Mouse (Mus musculus): Measurements from ENCODE around the gene Camk1d.

The Camk1d gene

GRCm38 (mm10) chr2:5661946-5662345 lies 52.4 kb downstream of the Camk1d start:
- DNase-seq (ENCODE audit: low spot score) = no peak

DNA sequence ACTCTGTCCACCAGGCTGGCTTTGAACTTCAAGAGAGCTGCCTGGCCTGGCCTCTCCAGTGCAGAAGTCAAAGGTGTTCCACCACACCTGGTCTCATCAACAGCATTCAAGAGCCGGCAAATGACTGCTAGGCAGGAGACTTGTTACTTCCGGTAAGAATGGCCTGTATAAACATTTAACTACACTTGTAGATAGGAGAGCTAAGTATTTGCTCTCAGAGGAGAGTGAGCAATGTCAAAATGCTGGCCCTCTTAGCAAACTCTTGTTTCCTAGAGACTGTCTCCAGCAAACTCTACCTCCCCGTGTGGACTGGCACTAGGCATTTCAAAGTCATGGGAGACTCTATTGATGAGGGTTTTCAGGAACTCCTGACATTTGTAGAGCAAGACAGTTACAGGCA lies 56.3 kb downstream of the Camk1d start:
- no peak for DNase-seq (ENCODE audit: low spot score)

GRCm38 (mm10) chr2:5656326-5656725 lies 58.0 kb downstream of the Camk1d start:
- DNase-seq (ENCODE audit: low spot score) = no peak

DNA sequence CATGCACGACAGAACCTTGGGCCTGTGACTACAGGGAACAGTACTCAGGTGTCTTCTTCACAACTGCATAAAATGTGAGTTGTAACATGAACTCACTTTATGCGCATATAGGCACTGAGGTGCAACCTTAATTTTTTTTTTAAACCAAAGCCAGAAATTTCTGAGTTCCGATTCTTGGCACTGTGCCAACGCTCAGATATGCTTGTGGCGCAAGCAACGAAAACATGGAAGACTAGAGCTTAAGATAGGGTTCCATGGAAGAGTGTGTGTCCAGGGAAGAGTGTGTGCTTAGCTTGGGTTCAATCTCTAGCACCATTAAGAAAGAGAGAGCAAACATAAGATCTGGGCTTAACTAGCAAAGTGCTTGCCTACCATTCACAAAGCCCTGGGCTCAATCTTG lies 62.2 kb downstream of the Camk1d start:
- DNase-seq (ENCODE audit: low spot score) = no peak

- no peak for DNase-seq (ENCODE audit: low spot score)
Observed at GRCm38 (mm10) chr2:5651285-5651870, 62.9 kb downstream of the Camk1d start.

DNA sequence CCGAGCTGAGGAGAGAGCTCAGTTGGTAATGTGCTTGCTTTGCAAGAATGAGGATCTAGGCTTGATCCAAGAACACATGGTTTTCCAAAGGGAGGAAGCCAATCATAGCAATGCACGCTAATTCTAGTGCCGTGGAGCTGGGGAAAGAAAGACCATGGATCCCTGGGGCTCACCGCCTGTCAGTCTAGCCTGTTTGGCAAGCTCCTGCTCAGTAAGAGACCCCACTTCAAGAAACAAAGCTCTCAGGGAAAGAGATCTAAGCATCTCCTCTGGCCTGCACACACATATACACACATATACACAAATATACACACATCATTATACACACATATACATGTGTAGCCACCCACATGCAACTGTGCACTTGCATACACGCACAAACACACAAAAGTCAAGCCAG lies 65.1 kb downstream of the Camk1d start:
- no peak for DNase-seq (ENCODE audit: low spot score)

DNA sequence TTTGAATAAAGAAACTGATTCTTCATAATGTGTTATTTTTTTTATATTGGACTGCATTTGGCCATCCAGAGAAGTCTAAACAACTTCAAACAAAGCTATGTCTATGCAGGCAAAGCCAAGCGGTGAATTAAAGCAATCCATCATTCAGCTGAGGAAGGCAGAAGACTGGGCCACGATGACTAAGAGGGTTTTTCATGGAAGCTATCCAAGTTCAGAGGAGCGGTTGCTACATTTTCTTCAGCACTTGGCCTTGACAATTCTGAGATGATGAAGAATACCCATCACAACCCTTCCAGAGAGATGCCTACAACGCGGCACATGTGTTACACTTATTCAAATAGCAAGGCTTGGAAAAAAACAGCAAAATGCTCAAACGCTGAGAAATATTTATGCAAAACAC lies 65.6 kb downstream of the Camk1d start:
- DNase-seq (ENCODE audit: low spot score) = no peak

DNA sequence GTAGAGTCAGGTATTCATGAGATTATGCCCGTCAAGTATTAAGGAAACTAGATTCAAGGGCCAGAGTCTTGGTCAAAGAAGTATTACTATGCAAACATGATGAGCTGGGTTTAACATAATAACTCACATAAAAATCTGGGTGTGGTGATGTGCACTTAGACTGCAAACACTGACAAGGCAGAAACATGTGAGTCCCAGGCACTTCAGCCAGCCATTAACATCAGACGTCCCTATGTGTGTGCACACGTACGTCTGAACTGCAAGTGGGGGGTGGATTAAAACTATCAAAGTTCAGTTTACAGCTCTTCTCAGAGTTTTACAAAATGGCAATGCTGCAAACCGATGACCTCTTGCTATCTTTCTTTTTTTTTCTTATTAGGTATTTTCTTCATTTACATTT lies 68.0 kb downstream of the Camk1d start:
- no peak for DNase-seq (ENCODE audit: low spot score)

DNA sequence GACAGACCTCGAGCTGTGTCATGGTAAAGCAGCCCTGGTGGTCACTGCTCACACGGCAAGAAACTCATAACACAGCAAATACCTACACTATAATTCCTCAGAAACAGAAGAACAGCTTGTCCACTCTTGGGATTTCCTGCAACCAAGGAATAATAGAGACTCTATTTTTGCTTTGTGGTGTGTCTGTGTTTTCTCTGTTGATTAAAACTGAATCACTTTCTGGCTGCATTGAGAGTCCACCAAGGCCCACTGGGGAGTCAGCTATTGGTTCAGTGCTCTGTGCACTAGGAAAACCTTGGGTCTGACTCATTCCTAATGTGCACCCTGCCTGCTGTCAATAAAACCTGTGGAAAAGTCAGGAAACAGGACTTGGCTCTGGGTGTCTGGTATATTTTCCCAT lies 68.7 kb downstream of the Camk1d start:
- DNase-seq (ENCODE audit: low spot score) = no peak

DNA sequence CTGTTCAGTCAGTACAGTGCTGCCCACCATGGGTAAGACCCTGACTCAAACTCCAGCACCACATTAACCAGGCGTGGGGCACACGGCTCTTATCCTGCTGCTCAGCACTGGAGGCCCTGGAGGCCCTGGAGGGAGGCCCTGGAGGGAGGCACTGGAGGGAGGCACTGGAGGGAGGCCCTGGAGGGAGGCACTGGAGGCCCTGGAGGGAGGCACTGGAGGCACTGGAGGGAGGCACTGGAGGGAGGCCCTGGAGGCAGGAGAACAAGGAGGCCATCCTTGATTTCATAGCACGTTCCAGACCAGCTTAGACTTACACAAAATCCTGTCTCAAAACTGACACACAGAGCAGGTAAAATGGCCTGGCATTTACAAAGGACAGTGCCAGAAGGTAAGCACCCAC lies 70.4 kb downstream of the Camk1d start:
- DNase-seq (ENCODE audit: low spot score) = no peak

GRCm38 (mm10) chr2:5643226-5643625 lies 71.1 kb downstream of the Camk1d start:
- DNase-seq (ENCODE audit: low spot score) = no peak

- no peak for DNase-seq (ENCODE audit: low spot score)
Observed at GRCm38 (mm10) chr2:5642624-5643023, 71.7 kb downstream of the Camk1d start.

DNA sequence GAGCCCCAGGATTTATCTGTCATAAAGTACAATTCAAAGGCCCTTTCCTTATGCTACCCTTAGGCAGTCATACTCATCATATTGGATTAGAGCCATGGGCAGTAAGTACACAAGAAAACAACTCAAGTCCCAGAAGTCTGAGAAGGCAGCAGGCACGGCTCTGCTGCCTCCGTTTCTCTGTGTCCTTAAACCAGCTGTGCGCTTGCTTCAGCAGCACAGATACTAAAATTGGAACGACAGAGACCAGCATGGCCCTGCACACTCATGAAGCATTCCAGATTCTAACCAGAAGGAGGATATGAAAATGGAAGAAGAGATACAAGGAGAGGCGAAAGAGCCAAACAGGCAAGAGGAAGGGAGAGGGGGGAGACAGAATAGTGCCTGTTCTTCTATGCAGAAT lies 72.6 kb downstream of the Camk1d start:
- no peak for DNase-seq (ENCODE audit: low spot score)

- no peak for DNase-seq (ENCODE audit: low spot score)
Observed at GRCm38 (mm10) chr2:5640586-5640985, 73.7 kb downstream of the Camk1d start.

DNA sequence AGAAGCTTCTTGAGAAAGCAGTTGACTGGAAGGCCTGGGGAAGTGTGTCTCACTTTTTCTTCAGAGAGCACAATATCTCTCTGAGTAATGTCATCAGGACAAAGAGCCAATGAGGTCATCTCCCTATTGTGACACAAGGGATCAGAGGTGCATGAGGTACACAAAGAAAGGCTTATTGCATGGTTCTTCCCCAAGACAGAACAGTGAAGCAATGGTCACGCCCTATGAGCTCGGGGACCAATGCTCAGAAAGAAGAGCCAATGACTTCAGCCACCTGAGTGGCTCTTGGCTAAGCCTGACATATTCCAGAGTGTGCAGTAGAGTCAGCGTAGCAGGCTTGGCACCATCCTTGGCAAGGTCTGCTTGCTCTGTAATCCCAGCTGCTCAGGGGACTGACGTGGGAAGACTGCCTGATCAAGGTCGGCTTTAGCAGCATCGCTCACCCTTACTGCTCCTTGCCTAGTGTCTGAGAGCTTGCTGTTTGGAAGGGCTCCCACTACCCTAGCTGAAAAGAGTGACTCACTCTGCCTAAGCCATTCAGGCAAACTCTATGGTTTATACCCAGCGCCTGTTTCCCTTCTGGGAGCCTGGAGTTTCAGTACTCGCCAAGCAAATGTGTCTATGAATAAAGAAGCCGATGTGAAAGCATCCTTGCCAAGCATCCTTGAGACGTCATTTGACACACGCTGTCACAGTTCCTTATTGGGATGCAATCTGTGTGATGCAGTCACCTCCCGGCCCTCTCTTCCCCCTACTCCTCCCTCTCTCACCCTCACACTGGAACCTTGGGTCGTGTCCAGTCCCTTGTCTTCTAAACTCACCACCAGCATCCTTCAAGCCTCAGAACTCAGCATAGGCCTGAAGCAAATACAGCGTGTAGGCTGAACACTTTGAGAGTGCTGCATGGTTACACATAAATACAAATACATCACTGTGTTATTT lies 77.2 kb downstream of the Camk1d start:
- no peak for DNase-seq (ENCODE audit: low spot score)

DNA sequence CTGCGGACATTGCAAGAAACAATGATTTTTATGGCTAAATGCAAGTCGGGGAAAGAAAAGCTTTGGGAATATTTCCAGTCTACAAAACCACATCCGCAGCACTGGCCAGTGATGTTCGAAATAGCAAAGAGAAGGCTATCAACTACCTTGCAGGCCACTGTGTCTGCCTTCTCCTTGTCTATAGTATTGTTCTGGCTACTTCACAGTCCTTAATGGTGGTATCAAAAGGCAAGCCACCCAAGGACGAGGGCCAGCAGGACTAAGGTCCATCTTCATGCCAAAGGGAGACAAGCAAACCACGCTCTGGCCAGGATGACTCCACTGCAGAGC lies 82.0 kb downstream of the Camk1d start:
- no peak for DNase-seq (ENCODE audit: low spot score)

DNA sequence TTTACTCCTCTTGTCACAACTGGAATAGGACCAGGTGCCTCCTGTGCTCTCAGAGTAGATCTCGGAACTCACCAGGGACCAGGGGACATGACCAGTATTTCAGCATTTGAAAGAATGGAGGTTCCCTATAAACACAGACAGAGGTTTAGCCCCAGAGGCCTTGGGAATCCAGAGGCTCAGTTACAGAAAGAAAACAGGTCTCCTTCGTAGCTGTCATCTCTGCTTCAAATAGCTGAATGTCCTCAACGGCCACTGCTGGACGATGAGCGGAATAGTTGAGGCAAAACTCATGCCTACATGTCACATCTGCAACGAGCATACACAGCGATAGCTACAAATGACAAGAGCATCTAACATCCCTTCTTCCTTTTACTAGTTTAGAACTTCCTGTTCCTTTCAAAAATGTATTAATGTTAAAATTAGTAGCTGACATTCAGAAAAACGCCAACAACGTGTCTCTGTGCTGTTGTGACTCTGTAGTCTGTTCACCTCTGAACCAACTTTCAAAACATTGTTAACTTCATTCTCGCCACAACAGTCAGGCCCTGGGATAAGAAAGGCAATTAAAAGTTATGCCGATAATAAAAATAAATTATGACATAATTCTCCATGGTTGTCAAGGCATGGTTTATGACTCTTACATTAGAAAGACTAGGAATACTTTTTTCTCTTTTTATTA lies 82.5 kb downstream of the Camk1d start:
- DNase-seq (ENCODE audit: low spot score) = no peak

GRCm38 (mm10) chr2:5630710-5631109 lies 83.6 kb downstream of the Camk1d start:
- DNase-seq (ENCODE audit: low spot score) = no peak

DNA sequence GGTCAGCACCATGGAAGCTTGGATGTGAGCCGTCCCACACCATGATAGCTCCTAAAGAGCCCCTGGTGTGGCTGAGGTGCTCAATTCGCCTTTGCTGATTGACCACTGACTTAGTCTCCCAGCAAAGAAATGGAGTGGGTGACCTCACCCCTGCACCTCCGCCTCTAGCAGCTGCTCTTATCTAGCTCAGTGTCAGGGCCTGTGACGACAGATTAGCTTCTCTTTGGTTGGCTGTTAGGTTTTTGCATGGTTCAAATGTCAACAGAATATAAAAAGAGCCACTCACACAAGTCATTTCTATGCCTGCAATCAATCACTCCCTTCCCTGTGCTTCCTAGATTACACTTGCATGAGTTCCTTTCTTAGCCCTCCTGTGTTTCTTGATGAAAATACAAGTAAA lies 89.9 kb downstream of the Camk1d start:
- DNase-seq (ENCODE audit: low spot score) = no peak

DNA sequence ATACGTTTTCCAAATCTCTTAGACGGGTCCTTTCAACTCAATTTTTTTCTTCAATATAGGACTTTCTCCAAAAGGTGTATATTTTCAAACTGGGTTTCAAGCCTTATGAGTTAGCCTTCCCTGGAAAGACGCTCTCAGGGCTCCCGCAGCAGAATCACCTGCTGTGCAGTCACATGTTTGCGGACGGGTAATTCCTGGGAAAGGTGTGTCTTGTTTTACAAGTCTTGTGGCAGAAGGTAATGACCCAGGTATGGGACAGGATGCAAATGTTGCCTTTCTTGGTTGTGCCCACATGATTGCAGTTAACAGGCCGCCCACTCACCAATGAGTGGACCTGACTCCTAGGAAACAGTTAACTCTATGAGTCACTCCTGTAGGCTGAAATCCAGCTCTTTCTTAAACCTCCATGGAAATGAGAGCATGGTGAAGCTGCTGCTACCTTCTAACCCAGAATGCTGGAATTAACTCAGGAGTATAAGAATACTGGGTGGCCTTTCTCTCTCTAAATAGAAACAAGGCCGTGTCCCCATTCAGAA lies 95.9 kb downstream of the Camk1d start:
- no peak for DNase-seq (ENCODE audit: low spot score)

- no peak for DNase-seq (ENCODE audit: low spot score)
Observed at GRCm38 (mm10) chr2:5614896-5615295, 99.4 kb downstream of the Camk1d start.

DNA sequence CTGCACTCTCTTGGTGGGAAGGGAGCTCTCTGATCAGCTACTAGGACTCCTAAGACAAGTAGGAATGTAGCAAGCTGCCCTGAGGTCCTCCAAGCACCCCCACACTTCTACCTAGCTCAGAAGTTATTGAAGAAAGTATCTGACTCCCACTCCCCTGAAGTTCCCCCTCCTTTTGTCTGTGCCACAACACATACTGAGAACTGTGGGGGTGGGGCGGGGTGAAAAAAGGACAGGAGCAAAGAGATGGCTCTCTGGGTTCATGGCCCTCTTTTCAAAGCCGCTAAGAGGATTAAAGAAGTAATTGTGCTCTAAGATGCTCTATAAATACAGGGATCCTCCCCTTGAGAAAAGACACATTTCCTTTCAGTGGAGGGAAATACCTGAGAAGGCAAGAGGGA lies 100.0 kb downstream of the Camk1d start:
- no peak for DNase-seq (ENCODE audit: low spot score)

Data from urinary bladder, postnatal 10 days (tissue).